Mouse (Mus musculus) liver, embryonic 13.5 days (tissue): ENCODE data around the gene Orc3. TPM values are rescaled to one million over a fixed set of nuclear protein-coding genes. Genes with fewer than 3 reads are reported as not detected.
A peak's percentile ranks its signal among the peaks of the same experiment; 100 is the strongest.

Experiments
- ATAC-seq: fragments of 200-750 bp; cut with Nextera tagmentation; 2 replicates; pipeline ENCODE4 v1.8.0; 2017; ENCODE audit warnings: low read depth, mild to moderate bottlenecking, moderate number of reproducible peaks, moderate library complexity
- DNase-seq: peaks from one replicate; pipeline ENCODE4 v3.0.0; 2022
- H3K27ac ChIP-seq: fragments of 300-500 bp; sonication (generic); 2 replicates; pipeline ENCODE4 v1.5.1; 2015; ENCODE audit warnings: moderate library complexity, mild to moderate bottlenecking, inconsistent platforms
- H3K27me3 ChIP-seq: fragments of 300-500 bp; sonication (generic); 2 replicates; pipeline ENCODE4 v1.6.1; 2015; ENCODE audit warnings: mild to moderate bottlenecking, inconsistent platforms
- H3K36me3 ChIP-seq: fragments of 300-500 bp; sonication (generic); 2 replicates; pipeline ENCODE4 v1.6.1; 2015; ENCODE audit warnings: mild to moderate bottlenecking, inconsistent platforms
- H3K4me1 ChIP-seq: fragments of 300-500 bp; sonication (generic); replicated peaks from 2 replicates; pipeline ENCODE4 v1.6.1; 2015; ENCODE audit warnings: inconsistent platforms
- H3K4me2 ChIP-seq: fragments of 300-500 bp; sonication (generic); 2 replicates; pipeline ENCODE4 v1.6.1; 2015; ENCODE audit warnings: inconsistent platforms, mild to moderate bottlenecking, moderate library complexity
- H3K4me3 ChIP-seq: fragments of 300-500 bp; sonication (generic); replicated peaks from 2 replicates; pipeline ENCODE4 v1.5.1; 2015; ENCODE audit warnings: mild to moderate bottlenecking, inconsistent platforms
- H3K9ac ChIP-seq: fragments of 300-500 bp; sonication (generic); 2 replicates; pipeline ENCODE4 v1.6.1; 2015; ENCODE audit warnings: mild to moderate bottlenecking, inconsistent platforms
- H3K9me3 ChIP-seq: fragments of 300-500 bp; sonication (generic); replicated peaks from 2 replicates; pipeline ENCODE4 v1.6.1; 2016; ENCODE audit warnings: inconsistent platforms
- WGBS: fragments of 180-500 bp; shearing (Covaris S2); methylation state at CpG from one replicate; pipeline ENCODE4 v1.1.7; 2015; ENCODE audit not compliant: insufficient replicate concordance; 5-methylcytosine and 5-hydroxymethylcytosine counted together
- polyA plus RNA-seq: library from polyadenylated mRNA; unstranded; fragments of >200 nt; fragmentation: Nextera tagmentation; extraction: Ambion mirVana; gene quantifications from 2 replicates; pipeline ENCODE4 v1.2.1, GENCODE M21; 2015

Gene Orc3
- polyA plus RNA-seq, result 55.8 and 70.1 TPM in 2 replicates

DNA sequence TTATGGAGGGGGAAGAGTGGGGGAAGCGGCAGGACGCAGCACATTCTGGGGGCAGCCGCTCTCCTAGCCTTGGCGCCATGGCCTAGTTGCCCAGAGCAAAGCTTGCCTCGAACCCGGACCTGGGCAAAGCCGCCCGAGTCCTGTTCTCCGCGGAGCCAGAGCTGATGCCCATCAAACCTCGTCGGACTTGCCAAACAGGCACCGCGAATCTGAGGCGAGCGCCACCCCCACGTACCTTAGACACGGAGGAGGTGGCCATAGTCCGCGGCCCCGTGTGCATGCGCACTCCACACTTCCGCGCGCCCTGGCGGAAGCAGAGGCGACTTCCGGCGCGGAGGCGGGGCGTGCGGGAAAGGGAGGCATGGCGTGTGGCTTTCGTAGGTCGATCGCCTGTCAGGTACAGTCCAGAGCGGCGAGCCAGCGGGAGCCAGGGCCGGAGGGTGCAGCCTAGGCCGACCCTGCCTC, at the start of gene Orc3, which contains the start of gene Rars2:
TSS of gene Orc3 (minus strand) at position 315 of the 465 bp plus-strand sequence.
TSS of gene Rars2 (plus strand) at position 328 of the 465 bp plus-strand sequence.
- ATAC-seq, result peak; percentile 99
- peaks cover 2% of the 10 kb centered on the region; the same call in 1 of the 2 replicates for H3K36me3 ChIP-seq
- no peaks in the 10 kb centered on the region for H3K27me3 ChIP-seq
- peak within 1 kb of the TSS; percentile 85 for H3K27ac ChIP-seq
- peak within 1 kb of the TSS; percentile 80 for H3K4me2 ChIP-seq
- peak within 1 kb of the TSS; percentile 88 for H3K9ac ChIP-seq
- under 1% methylated on average over 42 of the region's 42 CpGs for WGBS
- H3K4me1 ChIP-seq, result peaks cover 37% of the 10 kb centered on the region
- H3K9me3 ChIP-seq, result no peaks in the 10 kb centered on the region
- H3K4me3 ChIP-seq, result peak within 1 kb of the TSS; percentile 77
- peak; percentile 91 for DNase-seq

- no peak overlapping the region for H3K9ac ChIP-seq
- ATAC-seq, result no peak
- H3K4me3 ChIP-seq, result no peak overlapping the region
- 77% methylated on average over 6 of the region's 6 CpGs for WGBS
- no peak for DNase-seq
- no peaks in the 10 kb centered on the region for H3K4me1 ChIP-seq
- no peaks in the 10 kb centered on the region for H3K9me3 ChIP-seq
- peaks cover 71% of the 10 kb centered on the region for H3K36me3 ChIP-seq
- H3K27ac ChIP-seq, result no peak overlapping the region
- no peaks in the 10 kb centered on the region for H3K27me3 ChIP-seq
- H3K4me2 ChIP-seq, result no peak overlapping the region
Measured at GRCm38 (mm10) chr4:34661927-34662326, 47.2 kb upstream of the Orc3 start.

- WGBS, result 84% methylated on average over 2 of the region's 2 CpGs
- DNase-seq (no peak), ATAC-seq (0 out of 2 replicates have a peak, but pooled peaks have one; percentile 23)
- no peaks in the 10 kb centered on the region for H3K27me3 ChIP-seq
- H3K4me2 ChIP-seq, result no peak overlapping the region
- H3K4me3 ChIP-seq, result no peak overlapping the region
- no peaks in the 10 kb centered on the region for H3K9me3 ChIP-seq
- no peaks in the 10 kb centered on the region for H3K4me1 ChIP-seq
- no peak overlapping the region for H3K27ac ChIP-seq
- H3K9ac ChIP-seq, result no peak overlapping the region
- peaks cover 74% of the 10 kb centered on the region for H3K36me3 ChIP-seq
Measured at GRCm38 (mm10) chr4:34661514-34661913, 46.8 kb upstream of the Orc3 start.

- Histone ChIP-seq H3K4me1 (no peaks in the 10 kb centered on the region), H3K4me3 (no peak overlapping the region), H3K9ac (no peak overlapping the region), H3K4me2 (no peak overlapping the region), H3K27me3 (no peaks in the 10 kb centered on the region), H3K36me3 (peaks cover 79% of the 10 kb centered on the region), H3K27ac (no peak overlapping the region), H3K9me3 (no peaks in the 10 kb centered on the region)
- ATAC-seq, result no peak
- WGBS, result 74% methylated on average over 2 of the region's 2 CpGs
- no peak for DNase-seq
Measured at GRCm38 (mm10) chr4:34659012-34659411, 44.3 kb upstream of the Orc3 start.

- no peak for DNase-seq
- H3K4me3 ChIP-seq, result no peak overlapping the region
- no peak overlapping the region for H3K4me2 ChIP-seq
- no peaks in the 10 kb centered on the region for H3K9me3 ChIP-seq
- H3K36me3 ChIP-seq, result peaks cover 77% of the 10 kb centered on the region
- H3K9ac ChIP-seq, result no peak overlapping the region
- no peaks in the 10 kb centered on the region for H3K4me1 ChIP-seq
- no peak for ATAC-seq
- 80% methylated on average over 10 of the region's 10 CpGs for WGBS
- H3K27me3 ChIP-seq, result no peaks in the 10 kb centered on the region
- no peak overlapping the region for H3K27ac ChIP-seq
Measured at GRCm38 (mm10) chr4:34656101-34656500, 41.4 kb upstream of the Orc3 start.

DNA sequence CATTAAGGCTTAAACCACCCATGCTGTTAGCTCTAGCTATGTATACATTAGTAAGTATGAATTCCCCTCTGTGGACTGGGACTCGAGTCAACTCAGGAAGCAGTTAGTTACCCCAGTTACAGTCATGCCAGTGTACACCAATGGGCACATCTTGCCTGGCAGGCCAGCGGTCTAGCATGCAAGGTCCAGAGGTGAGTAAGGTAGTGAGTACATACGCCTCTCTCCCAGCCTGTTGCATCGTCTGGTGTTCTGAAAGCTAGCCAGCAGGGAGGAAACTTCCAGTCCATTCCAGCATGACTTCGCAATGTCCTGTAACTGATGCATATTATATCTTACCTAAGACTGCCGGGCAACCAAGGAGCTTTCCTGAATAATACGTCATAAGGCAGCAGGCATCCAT, 38.4 kb upstream of the Orc3 start:
- Histone ChIP-seq H3K9ac (no peak overlapping the region), H3K4me2 (no peak overlapping the region), H3K36me3 (peaks cover 64% of the 10 kb centered on the region), H3K4me3 (no peak overlapping the region), H3K9me3 (no peaks in the 10 kb centered on the region), H3K4me1 (no peaks in the 10 kb centered on the region), H3K27me3 (no peaks in the 10 kb centered on the region), H3K27ac (no peak overlapping the region)
- WGBS, result 78% methylated on average over 7 of the region's 7 CpGs
- ATAC-seq (no peak), DNase-seq (no peak)

GRCm38 (mm10) chr4:34644779-34645178, 30.0 kb upstream of the Orc3 start:
- Histone ChIP-seq H3K27me3 (no peaks in the 10 kb centered on the region), H3K9ac (no peak overlapping the region), H3K4me2 (no peak overlapping the region), H3K9me3 (no peaks in the 10 kb centered on the region), H3K36me3 (peaks cover 57% of the 10 kb centered on the region), H3K4me3 (no peak overlapping the region), H3K27ac (no peak overlapping the region), H3K4me1 (no peaks in the 10 kb centered on the region)
- no peak for DNase-seq
- ATAC-seq, result no peak

DNA sequence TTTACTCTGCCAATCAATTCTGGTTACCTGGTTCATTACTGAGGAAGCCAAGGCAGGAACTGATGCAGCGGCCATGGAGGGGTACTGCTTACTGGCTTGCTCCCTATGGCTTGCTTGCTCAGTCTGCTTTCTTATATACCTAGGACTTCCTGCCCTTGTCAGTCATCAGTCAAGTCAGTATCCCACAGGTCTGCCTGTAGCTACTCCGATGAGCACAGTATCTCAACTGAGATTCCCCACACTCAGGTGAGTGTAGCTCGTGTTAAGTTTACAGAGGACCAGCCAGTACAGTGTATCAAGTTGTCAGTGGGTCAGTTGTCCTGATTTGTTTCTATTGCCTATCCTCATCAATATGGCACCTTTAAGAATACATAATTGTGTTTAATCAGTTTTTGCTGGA, 26.0 kb upstream of the Orc3 start:
- H3K4me2 ChIP-seq, result no peak overlapping the region
- no peak for DNase-seq

GRCm38 (mm10) chr4:34639745-34640364, 25.1 kb upstream of the Orc3 start:
- Histone ChIP-seq H3K4me3 (no peak overlapping the region), H3K27me3 (no peaks in the 10 kb centered on the region), H3K4me2 (no peak overlapping the region), H3K4me1 (no peaks in the 10 kb centered on the region), H3K27ac (no peak overlapping the region), H3K9me3 (no peaks in the 10 kb centered on the region), H3K9ac (no peak overlapping the region), H3K36me3 (peaks cover 36% of the 10 kb centered on the region)
- DNase-seq (no peak), ATAC-seq (no peak)
- 77% methylated on average over 5 of the region's 5 CpGs for WGBS

More for the DNA sequence above, 26.0 kb upstream of the Orc3 start:
- Histone ChIP-seq H3K4me1 (no peaks in the 10 kb centered on the region), H3K4me3 (no peak overlapping the region), H3K9ac (no peak overlapping the region), H3K9me3 (no peaks in the 10 kb centered on the region), H3K36me3 (peaks cover 35% of the 10 kb centered on the region), H3K27ac (no peak overlapping the region), H3K27me3 (no peaks in the 10 kb centered on the region)
- no peak for ATAC-seq
- WGBS, result 83% methylated on average over 3 of the region's 3 CpGs

DNA sequence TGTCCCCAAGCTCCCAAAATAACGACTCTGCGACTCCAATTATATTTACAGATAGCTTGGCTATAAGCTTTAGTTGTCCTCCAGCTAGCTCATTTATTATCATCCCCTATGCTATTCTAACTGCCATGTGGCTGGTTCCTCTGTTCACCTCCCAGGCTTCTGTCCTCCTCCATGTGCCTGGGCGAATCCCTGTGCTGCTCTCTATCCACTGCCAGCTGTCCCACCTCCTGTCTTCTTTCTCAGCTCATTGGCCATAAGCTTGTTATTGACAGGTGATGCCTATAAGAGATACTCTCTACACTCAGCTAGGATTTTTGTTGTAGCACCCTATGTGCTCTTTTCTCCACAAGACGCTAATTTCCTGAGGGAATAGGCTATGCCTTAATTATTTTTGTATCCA, 23.1 kb upstream of the Orc3 start:
- ATAC-seq (no peak), DNase-seq (no peak)
- Histone ChIP-seq H3K4me2 (no peak overlapping the region), H3K27ac (no peak overlapping the region), H3K27me3 (no peaks in the 10 kb centered on the region), H3K4me1 (no peaks in the 10 kb centered on the region), H3K9me3 (no peaks in the 10 kb centered on the region), H3K36me3 (peaks cover 43% of the 10 kb centered on the region), H3K4me3 (no peak overlapping the region), H3K9ac (no peak overlapping the region)
- WGBS, result 80% methylated on average over 4 of the region's 4 CpGs

DNA sequence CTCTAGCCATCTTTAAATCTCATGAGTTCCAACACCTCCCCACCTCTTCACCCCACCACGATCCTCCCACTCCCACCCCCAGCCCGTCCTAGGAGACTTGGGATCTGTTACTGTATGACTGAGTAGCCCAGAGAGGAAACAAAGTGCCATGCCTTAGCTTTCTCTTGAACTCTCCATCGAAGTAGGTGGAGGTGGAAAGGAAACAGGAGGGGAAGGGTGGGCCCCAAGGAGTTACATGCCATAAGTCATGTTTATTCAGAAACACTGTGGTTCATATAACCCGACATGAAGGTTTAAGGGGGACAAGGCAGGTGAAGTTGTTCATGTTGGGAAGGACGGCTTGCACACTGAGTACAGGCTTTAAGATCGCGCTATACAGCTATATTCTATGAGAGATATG, 22.6 kb upstream of the Orc3 start:
- no peak for DNase-seq
- no peak overlapping the region for H3K27ac ChIP-seq
- no peak for ATAC-seq
- no peaks in the 10 kb centered on the region for H3K4me1 ChIP-seq
- H3K36me3 ChIP-seq, result peaks cover 41% of the 10 kb centered on the region
- H3K4me2 ChIP-seq, result no peak overlapping the region
- WGBS, result 80% methylated on average over 7 of the region's 7 CpGs
- H3K27me3 ChIP-seq, result no peaks in the 10 kb centered on the region
- no peaks in the 10 kb centered on the region for H3K9me3 ChIP-seq
- no peak overlapping the region for H3K9ac ChIP-seq
- no peak overlapping the region for H3K4me3 ChIP-seq

DNA sequence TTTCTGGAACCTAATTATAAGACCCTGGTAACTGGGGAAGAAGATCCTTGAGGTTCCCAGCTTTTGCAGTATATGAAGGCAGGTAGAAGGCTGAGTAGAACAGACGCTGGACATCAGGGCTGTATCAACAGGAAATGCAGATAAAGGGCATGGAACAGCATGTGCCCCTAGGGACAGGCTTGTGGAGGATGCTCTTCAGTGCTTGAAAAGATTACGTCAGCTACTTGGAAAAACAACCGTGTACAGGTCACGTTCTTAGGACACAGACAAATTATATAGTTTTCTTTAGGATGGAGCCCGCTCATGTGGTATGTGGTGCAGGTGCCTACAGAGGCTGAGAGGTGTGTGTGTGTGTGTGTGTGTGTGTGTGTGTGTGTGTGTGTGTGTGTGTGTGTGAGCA, 21.3 kb upstream of the Orc3 start:
- 73% methylated on average over 5 of the region's 5 CpGs for WGBS
- Histone ChIP-seq H3K27ac (no peak overlapping the region), H3K4me1 (no peaks in the 10 kb centered on the region), H3K36me3 (peaks cover 42% of the 10 kb centered on the region), H3K9ac (no peak overlapping the region), H3K9me3 (no peaks in the 10 kb centered on the region), H3K4me2 (no peak overlapping the region), H3K4me3 (no peak overlapping the region), H3K27me3 (no peaks in the 10 kb centered on the region)
- ATAC-seq (no peak), DNase-seq (no peak)
